ENCODE assay signal across 8 mouse cellular contexts in the genomic region with DNA sequence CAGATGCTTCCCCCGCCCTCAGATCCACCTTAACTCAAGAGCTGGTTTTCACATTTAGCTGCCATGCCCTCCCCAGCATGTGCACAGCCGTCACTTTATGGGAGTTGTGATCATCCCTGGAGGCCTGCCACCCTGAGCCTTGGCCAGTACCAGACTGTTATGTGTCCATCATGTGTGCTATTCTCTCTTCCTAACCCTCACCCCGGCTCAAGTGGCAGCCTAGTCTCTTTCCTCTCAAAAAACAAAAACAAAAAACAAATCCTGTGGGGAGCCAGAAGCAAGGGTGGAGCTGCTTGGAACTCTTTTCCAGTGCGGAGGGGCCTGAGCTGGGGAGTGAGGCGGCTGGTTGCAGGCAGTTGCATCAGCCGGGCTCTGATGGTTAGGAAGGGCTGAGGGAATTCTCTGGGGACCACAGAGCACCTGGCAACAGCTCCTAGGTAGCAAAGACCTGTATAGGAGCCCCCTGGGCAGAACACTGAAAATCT. TPM values are rescaled to one million over a fixed set of nuclear protein-coding genes. Genes with fewer than 3 reads are reported as not detected.
DNase-seq lines count a peak whose midpoint lies in the region; ATAC-seq and TF ChIP-seq lines count a peak whose summit lies in the region.

No protein-coding gene starts in this region.

- H3K4me3 ChIP-seq in forebrain, embryonic 15.5 days = peak overlapping the region; percentile 99
- H3K4me3 ChIP-seq in hindbrain, embryonic 13.5 days = peak overlapping the region; percentile 10; the same call in 1 of the 2 replicates
- peak overlapping the region; percentile 79 for H3K4me3 ChIP-seq in lung, embryonic 15.5 days
- H3K4me3 ChIP-seq in small intestine, adult 2 months (ENCODE audit: low read depth, low read length) = peak overlapping the region; percentile 7; the same call in 1 of the 2 replicates

- peak; percentile 42 for DNase-seq in right cerebral cortex, postnatal 14 days
- DNase-seq in right cerebral cortex, postnatal 25 days = no peak
- DNase-seq in adrenal gland, postnatal 36 days = peak; percentile 74 to 79
- no peak for DNase-seq in thymus, postnatal 36 days

- TF ChIP-seq POLR2A in small intestine, adult 2 months (IDR thresholded peaks at IDR 0.05; ENCODE audit: low read depth, low read length) = no peak

- no peaks in the 10 kb centered on the region for H3K9me3 ChIP-seq in forebrain, embryonic 15.5 days
- no peaks in the 10 kb centered on the region for H3K9me3 ChIP-seq in hindbrain, embryonic 13.5 days
- no peaks in the 10 kb centered on the region for H3K9me3 ChIP-seq in lung, embryonic 15.5 days

- H3K27me3 ChIP-seq in forebrain, embryonic 15.5 days = no peaks in the 10 kb centered on the region
- no peaks in the 10 kb centered on the region for H3K27me3 ChIP-seq in hindbrain, embryonic 13.5 days
- H3K27me3 ChIP-seq in lung, embryonic 15.5 days = no peaks in the 10 kb centered on the region
- H3K27me3 ChIP-seq in small intestine, adult 2 months (ENCODE audit: control insufficient read depth, insufficient read depth, low read length) = no peaks in the 10 kb centered on the region

- no peaks in the 10 kb centered on the region for H3K36me3 ChIP-seq in forebrain, embryonic 15.5 days
- no peaks in the 10 kb centered on the region for H3K36me3 ChIP-seq in hindbrain, embryonic 13.5 days
- H3K36me3 ChIP-seq in lung, embryonic 15.5 days = peaks cover 7% of the 10 kb centered on the region
- H3K36me3 ChIP-seq in small intestine, adult 2 months (ENCODE audit: control insufficient read depth, insufficient read depth, low read length) = no peaks in the 10 kb centered on the region

- WGBS in forebrain, embryonic 15.5 days = 23% methylated on average over 6 of the region's 6 CpGs
- WGBS in hindbrain, embryonic 13.5 days = 39% methylated on average over 6 of the region's 6 CpGs
- 32% methylated on average over 6 of the region's 6 CpGs for WGBS in lung, embryonic 15.5 days
- WGBS in small intestine, adult 2 months = 19% methylated on average over 6 of the region's 6 CpGs

- H3K4me2 ChIP-seq in forebrain, embryonic 15.5 days (replicated peaks) = peak overlapping the region; percentile 58
- H3K4me2 ChIP-seq in hindbrain, embryonic 13.5 days = peak overlapping the region; percentile 83
- peak overlapping the region; percentile 60 for H3K4me2 ChIP-seq in lung, embryonic 15.5 days

- H3K9ac ChIP-seq in forebrain, embryonic 15.5 days (replicated peaks) = peak overlapping the region; percentile 30
- peak overlapping the region; percentile 53 for H3K9ac ChIP-seq in hindbrain, embryonic 13.5 days
- H3K9ac ChIP-seq in lung, embryonic 15.5 days = peak overlapping the region; percentile 13; the same call in 1 of the 2 replicates

- H3K27ac ChIP-seq in forebrain, embryonic 15.5 days (replicated peaks) = peak overlapping the region; percentile 27; the same call in 1 of the 2 replicates
- 0 out of 2 replicates have a peak overlapping the region, but pooled peaks have one; percentile 10 for H3K27ac ChIP-seq in hindbrain, embryonic 13.5 days
- 0 out of 2 replicates have a peak overlapping the region, but pooled peaks have one; percentile 22 for H3K27ac ChIP-seq in lung, embryonic 15.5 days
- H3K27ac ChIP-seq in small intestine, adult 2 months (ENCODE audit: insufficient read depth, low read depth, low read length) = peak overlapping the region; percentile 12; the same call in 1 of the 2 replicates

- H3K4me1 ChIP-seq in forebrain, embryonic 15.5 days = peaks cover 63% of the 10 kb centered on the region
- peaks cover 50% of the 10 kb centered on the region for H3K4me1 ChIP-seq in hindbrain, embryonic 13.5 days (replicated peaks)
- H3K4me1 ChIP-seq in lung, embryonic 15.5 days = peaks cover 65% of the 10 kb centered on the region
- H3K4me1 ChIP-seq in small intestine, adult 2 months (ENCODE audit: control insufficient read depth, insufficient read depth, insufficient read length, low read length) = peaks cover 16% of the 10 kb centered on the region

- no peak for ATAC-seq in forebrain, embryonic 15.5 days (replicated peaks)
- no peak for ATAC-seq in hindbrain, embryonic 13.5 days (ENCODE audit: low FRiP score)
- ATAC-seq in lung, embryonic 15.5 days (ENCODE audit: borderline replicate concordance, extremely low read depth, low FRiP score, low TSS enrichment) = no peak

- TF ChIP-seq CTCF in small intestine, adult 2 months (IDR thresholded peaks at IDR 0.05; ENCODE audit: extremely low read depth, insufficient read length, insufficient replicate concordance, low read depth, low read length) = no peak

RNA-seq across cellular contexts. Expression of a gene that starts 2.3 kb away (rescaled TPM):
- total RNA-seq in adrenal gland, postnatal 36 days (2021) = 100 to 1,000 TPM; 135 to 151 TPM
- polyA plus RNA-seq in forebrain, embryonic 15.5 days (2015; fragmentation: Nextera tagmentation; extraction: Ambion mirVana) = 4.6 and 5.0 TPM in 2 replicates
- 3.5 and 4.2 TPM in 2 replicates for polyA plus RNA-seq in hindbrain, embryonic 13.5 days (2015; fragmentation: Nextera tagmentation; extraction: Ambion mirVana)
- polyA plus RNA-seq in lung, embryonic 15.5 days (2015; fragmentation: Nextera tagmentation; extraction: Ambion mirVana) = 4.9 and 5.0 TPM in 2 replicates
- polyA plus RNA-seq in small intestine, adult 2 months (2012; rRNA removed) = 83.9 and 102 TPM in 2 replicates

RNA-seq across cellular contexts. Expression of a gene that starts 2.6 kb away (rescaled TPM):
- 1 to 10 TPM; 2.0 to 2.6 TPM for total RNA-seq in adrenal gland, postnatal 36 days (2021)
- 1.8 and 2.3 TPM in 2 replicates for polyA plus RNA-seq in forebrain, embryonic 15.5 days (2015; fragmentation: Nextera tagmentation; extraction: Ambion mirVana)
- 1.6 and 1.7 TPM in 2 replicates for polyA plus RNA-seq in hindbrain, embryonic 13.5 days (2015; fragmentation: Nextera tagmentation; extraction: Ambion mirVana)
- polyA plus RNA-seq in lung, embryonic 15.5 days (2015; fragmentation: Nextera tagmentation; extraction: Ambion mirVana) = 0.63 and 1.7 TPM in 2 replicates
- 8.0 and 13.8 TPM in 2 replicates for polyA plus RNA-seq in small intestine, adult 2 months (2012; rRNA removed)

RNA-seq across cellular contexts. Expression of a gene that starts 2.9 kb away (rescaled TPM):
- 10 to 100 TPM; 40.9 to 42.5 TPM for total RNA-seq in adrenal gland, postnatal 36 days (2021)
- polyA plus RNA-seq in forebrain, embryonic 15.5 days (2015; fragmentation: Nextera tagmentation; extraction: Ambion mirVana) = 52.3 and 56.0 TPM in 2 replicates
- polyA plus RNA-seq in hindbrain, embryonic 13.5 days (2015; fragmentation: Nextera tagmentation; extraction: Ambion mirVana) = 47.6 and 47.9 TPM in 2 replicates
- 95.6 and 97.7 TPM in 2 replicates for polyA plus RNA-seq in lung, embryonic 15.5 days (2015; fragmentation: Nextera tagmentation; extraction: Ambion mirVana)
- polyA plus RNA-seq in small intestine, adult 2 months (2012; rRNA removed) = 30.9 and 53.3 TPM in 2 replicates

RNA-seq across cellular contexts. Expression of a gene that starts 30.0 kb away (rescaled TPM):
- total RNA-seq in adrenal gland, postnatal 36 days (2021) = 100 to 1,000 TPM; 108 to 118 TPM
- polyA plus RNA-seq in forebrain, embryonic 15.5 days (2015; fragmentation: Nextera tagmentation; extraction: Ambion mirVana) = 118 and 120 TPM in 2 replicates
- 86.8 and 93.7 TPM in 2 replicates for polyA plus RNA-seq in hindbrain, embryonic 13.5 days (2015; fragmentation: Nextera tagmentation; extraction: Ambion mirVana)
- 109 and 111 TPM in 2 replicates for polyA plus RNA-seq in lung, embryonic 15.5 days (2015; fragmentation: Nextera tagmentation; extraction: Ambion mirVana)
- polyA plus RNA-seq in small intestine, adult 2 months (2012; rRNA removed) = 180 and 283 TPM in 2 replicates

RNA-seq across cellular contexts. Expression of a gene that starts 30.1 kb away (rescaled TPM):
- 10 to 100 TPM; 54.1 to 73.4 TPM for total RNA-seq in adrenal gland, postnatal 36 days (2021)
- 119 and 120 TPM in 2 replicates for polyA plus RNA-seq in forebrain, embryonic 15.5 days (2015; fragmentation: Nextera tagmentation; extraction: Ambion mirVana)
- polyA plus RNA-seq in hindbrain, embryonic 13.5 days (2015; fragmentation: Nextera tagmentation; extraction: Ambion mirVana) = 108 and 112 TPM in 2 replicates
- polyA plus RNA-seq in lung, embryonic 15.5 days (2015; fragmentation: Nextera tagmentation; extraction: Ambion mirVana) = 71.3 and 74.4 TPM in 2 replicates
- polyA plus RNA-seq in small intestine, adult 2 months (2012; rRNA removed) = 32.1 and 63.2 TPM in 2 replicates

Comparison
In these comparisons a context has a peak if more than half of its experiments do, and no peak if none do; other contexts are left out.
1. DNase-seq: peak in right cerebral cortex, postnatal 14 days (single experiment) and adrenal gland, postnatal 36 days (2 of 2); none in right cerebral cortex, postnatal 25 days (single experiment) and thymus, postnatal 36 days (0 of 2).
2. H3K4me3 ChIP-seq: peak in every context shown above with its lines; median percentile 99 in forebrain, embryonic 15.5 days; 79 in lung, embryonic 15.5 days; 10 in hindbrain, embryonic 13.5 days; 7 in small intestine, adult 2 months.
3. RNA of a gene that starts 2.3 kb away (polyA plus RNA-seq): 83.9 to 102 TPM in small intestine, adult 2 months; 4.9 to 5.0 TPM in lung, embryonic 15.5 days, 4.6 to 5.0 TPM in forebrain, embryonic 15.5 days and 3.5 to 4.2 TPM in hindbrain, embryonic 13.5 days; every median in the first group is over 10 times any median in the second.
4. Peak in every context shown above with its lines, with median percentiles within 50 percentile points of each other: H3K27ac ChIP-seq, H3K4me2 ChIP-seq and H3K9ac ChIP-seq.